Comparison of ENCODE assay signal across 12 mouse cellular contexts in the genomic region with DNA sequence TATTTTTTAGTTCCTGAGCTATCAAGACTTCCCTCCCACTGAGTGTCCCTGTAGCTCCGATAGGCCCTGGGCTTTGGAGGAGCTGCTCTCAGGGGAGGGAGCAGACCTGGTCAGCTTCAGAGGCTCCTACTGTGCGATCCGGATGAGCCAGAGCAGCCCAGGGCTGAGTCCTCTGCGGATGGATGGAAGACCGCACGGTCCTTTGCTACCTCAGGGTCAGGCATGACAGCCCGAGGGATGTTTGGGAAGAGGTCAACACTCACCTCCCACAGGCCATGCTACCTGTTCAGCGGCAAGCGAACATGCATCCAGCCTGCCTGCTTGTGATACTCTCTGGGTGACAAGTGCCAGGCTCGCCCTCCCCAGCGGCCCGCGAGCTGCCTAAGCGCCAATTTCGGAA. TPM values are rescaled to one million over a fixed set of nuclear protein-coding genes. Genes with fewer than 3 reads are reported as not detected.
A peak's percentile ranks its signal among the peaks of the same experiment; 100 is the strongest.
DNase-seq lines count a peak whose midpoint lies in the region; ATAC-seq and TF ChIP-seq lines count a peak whose summit lies in the region.
"Had no signal": no experiment of that assay in that cellular context is flagged by ENCODE, and none has a peak within 500 bp of the region (broad histone marks: within the 10 kb centered on the region; RNA-seq: fewer than 3 reads in every experiment).

No protein-coding gene starts in this region.

- H3K4me3 ChIP-seq in ES-Bruce4 (ENCODE audit: low read depth, low read length): peak overlapping the region; percentile 25
- peak overlapping the region; percentile 26 for H3K4me3 ChIP-seq in forebrain, embryonic 15.5 days
- H3K4me3 ChIP-seq in midbrain, embryonic 13.5 days (replicated peaks): peak overlapping the region; percentile 69
- H3K4me3 ChIP-seq: heart, embryonic 15.5 days had no signal

- no peaks in the 10 kb centered on the region for H3K4me1 ChIP-seq in ES-Bruce4 (ENCODE audit: control insufficient read depth, insufficient read depth, low read length)
- peaks cover 34% of the 10 kb centered on the region for H3K4me1 ChIP-seq in forebrain, embryonic 15.5 days
- H3K4me1 ChIP-seq in midbrain, embryonic 13.5 days (replicated peaks): peaks cover 44% of the 10 kb centered on the region

- 18% methylated on average over 15 of the region's 15 CpGs for WGBS in forebrain, embryonic 15.5 days
- 8% methylated on average over 15 of the region's 15 CpGs for WGBS in midbrain, embryonic 13.5 days

- H3K9me3 ChIP-seq in ES-Bruce4 (replicated peaks; ENCODE audit: control insufficient read depth, insufficient read depth, low read length, poor library complexity, severe bottlenecking): no peaks in the 10 kb centered on the region
- no peaks in the 10 kb centered on the region for H3K9me3 ChIP-seq in forebrain, embryonic 15.5 days
- no peaks in the 10 kb centered on the region for H3K9me3 ChIP-seq in midbrain, embryonic 13.5 days
- H3K9me3 ChIP-seq: heart, embryonic 15.5 days had no signal

- H3K9ac ChIP-seq in ES-Bruce4 (ENCODE audit: low read depth, poor library complexity, severe bottlenecking): no peak overlapping the region
- H3K9ac ChIP-seq in forebrain, embryonic 15.5 days (replicated peaks): peak overlapping the region; percentile 43
- H3K9ac ChIP-seq in midbrain, embryonic 13.5 days (replicated peaks): peak overlapping the region; percentile 73
- H3K9ac ChIP-seq: heart, embryonic 15.5 days had no signal

- TF ChIP-seq EP300 in ES-Bruce4 (IDR thresholded peaks at IDR 0.05; ENCODE audit: insufficient read depth, low read depth, low read length): 0 out of 2 replicates have a peak, but pooled peaks have one; percentile 32

- no peak for ATAC-seq in forebrain, embryonic 15.5 days (replicated peaks)
- ATAC-seq in midbrain, embryonic 13.5 days: peak; percentile 30; the same call in 1 of the 2 replicates

- H3K27me3 ChIP-seq in ES-Bruce4 (ENCODE audit: control insufficient read depth, insufficient read depth, low read length, poor library complexity, severe bottlenecking): peaks cover 55% of the 10 kb centered on the region
- peaks cover 46% of the 10 kb centered on the region for H3K27me3 ChIP-seq in forebrain, embryonic 15.5 days
- H3K27me3 ChIP-seq in midbrain, embryonic 13.5 days: peaks cover 68% of the 10 kb centered on the region

- no peak for TF ChIP-seq POLR2A in ES-Bruce4 (IDR thresholded peaks at IDR 0.05; ENCODE audit: insufficient read depth, low read length)

- H3K27ac ChIP-seq in ES-Bruce4 (ENCODE audit: insufficient read depth, low read length): no peak overlapping the region
- H3K27ac ChIP-seq in forebrain, embryonic 15.5 days (replicated peaks): peak overlapping the region; percentile 60
- peak overlapping the region; percentile 86 for H3K27ac ChIP-seq in midbrain, embryonic 13.5 days
- H3K27ac ChIP-seq: heart, embryonic 15.5 days; macrophage had no signal

- H3K4me2 ChIP-seq in forebrain, embryonic 15.5 days (replicated peaks): peak overlapping the region; percentile 34
- peak overlapping the region; percentile 61 for H3K4me2 ChIP-seq in midbrain, embryonic 13.5 days (replicated peaks)
- H3K4me2 ChIP-seq: heart, embryonic 15.5 days had no signal

- H3K36me3 ChIP-seq in ES-Bruce4 (ENCODE audit: control insufficient read depth, insufficient read depth, low read length, poor library complexity, severe bottlenecking): no peaks in the 10 kb centered on the region
- H3K36me3 ChIP-seq in forebrain, embryonic 15.5 days: no peaks in the 10 kb centered on the region
- peaks cover 6% of the 10 kb centered on the region; the same call in 1 of the 2 replicates for H3K36me3 ChIP-seq in midbrain, embryonic 13.5 days
- H3K36me3 ChIP-seq: heart, embryonic 15.5 days had no signal

- peak; percentile 69 for DNase-seq in cerebellum, adult 9-11 months
- DNase-seq in thymus, postnatal 0 days (ENCODE audit: low spot score): no peak
- DNase-seq in frontal cortex, postnatal 14 days (ENCODE audit: low spot score in 2 of 2): no peak
- DNase-seq in frontal cortex, postnatal 25 days (ENCODE audit: low spot score in 2 of 2): no peak
- DNase-seq in thymus, postnatal 4 days: no peak
- DNase-seq: adrenal gland, postnatal 10 days; layer of hippocampus, postnatal 36 days had no signal

- TF ChIP-seq CTCF in ES-Bruce4 (IDR thresholded peaks at IDR 0.05; ENCODE audit: low read depth, low read length): no peak

RNA-seq across cellular contexts. Expression of a gene that starts 5.9 kb away (rescaled TPM):
- 25.2 and 27.0 TPM in 2 replicates for polyA plus RNA-seq in ES-Bruce4 (2011; ENCODE audit: insufficient read depth, insufficient read length, low read depth, missing spikeins)
- polyA plus RNA-seq in forebrain, embryonic 15.5 days (2015; fragmentation: Nextera tagmentation; extraction: Ambion mirVana): 8.4 and 9.3 TPM in 2 replicates
- 10.3 and 10.7 TPM in 2 replicates for polyA plus RNA-seq in midbrain, embryonic 13.5 days (2015; fragmentation: Nextera tagmentation; extraction: Ambion mirVana)
- not detected in 2 replicates for polyA plus RNA-seq in thymus, postnatal 0 days (2015; fragmentation: Nextera tagmentation; extraction: Ambion mirVana)
- polyA plus RNA-seq: heart, embryonic 15.5 days; macrophage had no signal

RNA-seq across cellular contexts. Expression of a gene that starts 9.2 kb away (rescaled TPM):
- polyA plus RNA-seq in ES-Bruce4 (2011; ENCODE audit: insufficient read depth, insufficient read length, low read depth, missing spikeins): not detected in 2 replicates
- polyA plus RNA-seq in forebrain, embryonic 15.5 days (2015; fragmentation: Nextera tagmentation; extraction: Ambion mirVana): 0.57 and 0.63 TPM in 2 replicates
- 0.43 and 0.73 TPM in 2 replicates for polyA plus RNA-seq in midbrain, embryonic 13.5 days (2015; fragmentation: Nextera tagmentation; extraction: Ambion mirVana)
- polyA plus RNA-seq in thymus, postnatal 0 days (2015; fragmentation: Nextera tagmentation; extraction: Ambion mirVana): not detected in 2 replicates
- polyA plus RNA-seq: heart, embryonic 15.5 days; macrophage had no signal

RNA-seq across cellular contexts. Expression of a gene that starts 15.7 kb away (rescaled TPM):
- polyA plus RNA-seq in ES-Bruce4 (2011; ENCODE audit: insufficient read depth, insufficient read length, low read depth, missing spikeins): 24.8 and 26.6 TPM in 2 replicates
- 14.2 and 15.2 TPM in 2 replicates for polyA plus RNA-seq in forebrain, embryonic 15.5 days (2015; fragmentation: Nextera tagmentation; extraction: Ambion mirVana)
- polyA plus RNA-seq in midbrain, embryonic 13.5 days (2015; fragmentation: Nextera tagmentation; extraction: Ambion mirVana): 15.5 and 16.7 TPM in 2 replicates
- polyA plus RNA-seq in thymus, postnatal 0 days (2015; fragmentation: Nextera tagmentation; extraction: Ambion mirVana): not detected in 2 replicates
- polyA plus RNA-seq: macrophage had no signal

RNA-seq across cellular contexts. Expression of a gene that starts 30.3 kb away (rescaled TPM):
- 0.33 and 0.40 TPM in 2 replicates for polyA plus RNA-seq in ES-Bruce4 (2011; ENCODE audit: insufficient read depth, insufficient read length, low read depth, missing spikeins)
- polyA plus RNA-seq in forebrain, embryonic 15.5 days (2015; fragmentation: Nextera tagmentation; extraction: Ambion mirVana): 0.74 and 0.75 TPM in 2 replicates
- 1.1 and 2.3 TPM in 2 replicates for polyA plus RNA-seq in midbrain, embryonic 13.5 days (2015; fragmentation: Nextera tagmentation; extraction: Ambion mirVana)
- not detected in 2 replicates for polyA plus RNA-seq in thymus, postnatal 0 days (2015; fragmentation: Nextera tagmentation; extraction: Ambion mirVana)
- polyA plus RNA-seq: heart, embryonic 15.5 days; macrophage had no signal

RNA-seq across cellular contexts. Expression of a gene that starts 52.9 kb away (rescaled TPM):
- polyA plus RNA-seq in ES-Bruce4 (2011; ENCODE audit: insufficient read depth, insufficient read length, low read depth, missing spikeins): 25.1 and 32.7 TPM in 2 replicates
- polyA plus RNA-seq in forebrain, embryonic 15.5 days (2015; fragmentation: Nextera tagmentation; extraction: Ambion mirVana): 21.9 and 25.2 TPM in 2 replicates
- 24.2 and 27.4 TPM in 2 replicates for polyA plus RNA-seq in midbrain, embryonic 13.5 days (2015; fragmentation: Nextera tagmentation; extraction: Ambion mirVana)
- polyA plus RNA-seq in thymus, postnatal 0 days (2015; fragmentation: Nextera tagmentation; extraction: Ambion mirVana): 14.9 and 15.6 TPM in 2 replicates

Comparison
In these comparisons a context has a peak if more than half of its experiments do, and no peak if none do; other contexts are left out.
1. RNA of a gene that starts 15.7 kb away (polyA plus RNA-seq): 24.8 to 26.6 TPM in ES-Bruce4, 15.5 to 16.7 TPM in midbrain, embryonic 13.5 days and 14.2 to 15.2 TPM in forebrain, embryonic 15.5 days; not detected in thymus, postnatal 0 days; every median in the first group is over 10 times any median in the second.
2. Peak in every context shown above with its lines, with median percentiles within 50 percentile points of each other: H3K4me3 ChIP-seq.